Mouse (Mus musculus) midbrain, embryonic 16.5 days (tissue): ENCODE data around the gene Atf7. TPM values are rescaled to one million over a fixed set of nuclear protein-coding genes. Genes with fewer than 3 reads are reported as not detected.

Experiments
- ATAC-seq: fragments of 200-750 bp; cut with Nextera tagmentation; 2 replicates; pipeline ENCODE4 v1.8.0; 2017; ENCODE audit warnings: moderate TSS enrichment
- H3K27ac ChIP-seq: fragments of 300-500 bp; sonication (generic); 2 replicates; pipeline ENCODE4 v1.5.1; 2014; ENCODE audit warnings: mild to moderate bottlenecking, low read length, mixed read lengths
- H3K27me3 ChIP-seq: fragments of 300-500 bp; sonication (generic); 2 replicates; pipeline ENCODE4 v1.6.1; 2014; ENCODE audit warnings: low read depth, low read length, mixed read lengths; ENCODE audit not compliant: control insufficient read depth, insufficient read depth
- H3K36me3 ChIP-seq: fragments of 300-500 bp; sonication (generic); 2 replicates; pipeline ENCODE4 v1.6.1; 2014; ENCODE audit warnings: mild to moderate bottlenecking, low read length, moderate library complexity, mixed read lengths; ENCODE audit not compliant: control insufficient read depth, insufficient read depth
- H3K4me1 ChIP-seq: fragments of 300-500 bp; sonication (generic); 2 replicates; pipeline ENCODE4 v1.6.1; 2014; ENCODE audit warnings: mild to moderate bottlenecking, low read length, mixed read lengths; ENCODE audit not compliant: control insufficient read depth, insufficient read depth
- H3K4me2 ChIP-seq: fragments of 300-500 bp; sonication (generic); 2 replicates; pipeline ENCODE4 v1.6.1; 2014; ENCODE audit warnings: mild to moderate bottlenecking, low read length, mixed read lengths
- H3K4me3 ChIP-seq: fragments of 300-500 bp; sonication (generic); 2 replicates; pipeline ENCODE4 v1.5.1; 2014; ENCODE audit warnings: low read depth, mild to moderate bottlenecking, low read length, moderate library complexity, mixed read lengths
- H3K9ac ChIP-seq: fragments of 300-500 bp; sonication (generic); 2 replicates; pipeline ENCODE4 v1.6.1; 2014; ENCODE audit warnings: low read depth, low read length, mixed read lengths
- H3K9me3 ChIP-seq: fragments of 300-500 bp; sonication (generic); replicated peaks from 2 replicates; pipeline ENCODE4 v1.6.1; 2014; ENCODE audit warnings: mild to moderate bottlenecking, low read length, mixed read lengths; ENCODE audit not compliant: control insufficient read depth, poor library complexity, severe bottlenecking
- WGBS: fragments of 180-500 bp; shearing (Covaris S2); extraction: QIAGEN DNeasy Blood & Tissue Kit; methylation state at CpG from one replicate; pipeline ENCODE4 v1.1.7; 2014; 5-methylcytosine and 5-hydroxymethylcytosine counted together
- polyA plus RNA-seq: library from polyadenylated mRNA; unstranded; fragments of >200 nt; fragmentation: Nextera tagmentation; extraction: Ambion mirVana; gene quantifications from 2 replicates; pipeline ENCODE4 v1.2.1, GENCODE M21; 2015

The Atf7 gene
- polyA plus RNA-seq, 1 experiment from 2014 or later, result 16.0 TPM

DNA sequence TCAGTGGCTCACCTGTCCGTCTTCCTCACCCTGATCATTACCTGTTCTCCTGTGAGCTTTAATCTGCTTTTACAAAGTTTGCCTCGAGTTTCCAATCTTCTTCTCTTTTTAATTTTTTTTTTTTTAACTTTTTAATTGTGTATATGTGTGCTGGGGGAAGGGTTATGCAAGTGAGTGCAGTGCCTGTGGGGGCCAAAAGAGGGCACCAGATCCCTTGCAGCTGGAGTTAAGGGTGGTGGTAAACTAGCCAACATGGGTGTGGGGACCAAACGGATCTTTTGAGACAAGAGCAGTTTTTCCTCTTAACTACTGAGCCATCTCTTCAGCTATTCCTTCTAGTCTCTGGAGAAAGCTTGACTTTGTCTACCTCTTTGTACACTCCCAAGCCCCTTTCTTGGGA is 97.3 kb downstream of the Atf7 start:
- no peaks in the 10 kb centered on the region for H3K4me1 ChIP-seq
- 81% methylated on average over 3 of the region's 3 CpGs for WGBS
- no peak for ATAC-seq
- H3K9ac ChIP-seq, result no peak overlapping the region
- H3K27me3 ChIP-seq, result no peaks in the 10 kb centered on the region
- no peak overlapping the region for H3K4me3 ChIP-seq
- H3K36me3 ChIP-seq, result peaks cover 12% of the 10 kb centered on the region
- H3K4me2 ChIP-seq, result no peak overlapping the region
- no peaks in the 10 kb centered on the region for H3K9me3 ChIP-seq
- no peak overlapping the region for H3K27ac ChIP-seq

DNA sequence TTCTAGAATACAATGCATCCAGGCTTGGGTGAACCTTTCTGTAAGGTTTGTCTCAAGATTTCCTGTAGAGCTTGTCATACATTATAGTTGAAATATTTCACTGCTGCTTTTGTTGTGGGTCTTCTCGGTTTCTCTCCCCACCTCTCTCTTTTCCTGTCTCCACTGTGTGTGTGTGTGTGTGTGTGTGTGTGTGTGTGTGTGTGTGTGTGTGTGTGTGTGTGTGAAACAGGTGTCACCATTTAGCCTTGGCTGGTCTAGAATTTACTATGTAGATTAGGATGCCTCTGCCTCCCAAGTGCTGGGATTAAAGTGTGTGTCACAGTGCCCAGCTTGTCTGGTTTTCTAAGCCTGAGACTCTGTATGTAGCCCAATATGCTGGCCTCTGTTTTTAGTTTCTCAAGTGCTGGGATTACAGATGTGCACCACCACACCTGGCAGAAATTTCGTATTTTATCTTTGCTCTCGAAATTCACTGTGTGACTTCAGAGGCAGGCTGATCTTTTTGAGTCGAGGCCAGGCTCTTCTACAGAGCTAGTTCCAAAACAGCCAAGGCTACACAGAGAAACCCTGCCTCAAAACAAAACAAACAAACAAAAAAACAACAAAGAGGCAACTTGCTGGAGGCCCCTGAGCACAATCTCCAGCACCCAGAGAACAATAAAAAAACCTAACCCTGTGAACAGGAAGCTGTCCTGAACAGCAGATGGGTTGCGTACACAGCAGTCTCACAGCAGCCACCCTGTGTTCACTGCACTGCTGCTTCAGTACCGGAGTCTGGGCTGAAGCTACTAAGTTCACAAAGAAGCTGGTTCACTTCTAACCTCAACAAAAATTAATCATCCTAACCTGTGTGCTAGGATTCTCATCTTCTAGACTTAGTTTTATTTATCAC is 98.9 kb downstream of the Atf7 start:
- H3K9me3 ChIP-seq, result no peaks in the 10 kb centered on the region
- peaks cover 19% of the 10 kb centered on the region for H3K36me3 ChIP-seq
- H3K4me3 ChIP-seq, result no peak overlapping the region
- WGBS, result 90% methylated on average over 6 of the region's 6 CpGs
- no peak overlapping the region for H3K4me2 ChIP-seq
- no peak overlapping the region for H3K27ac ChIP-seq
- ATAC-seq, result no peak
- H3K4me1 ChIP-seq, result no peaks in the 10 kb centered on the region
- no peaks in the 10 kb centered on the region for H3K27me3 ChIP-seq
- no peak overlapping the region for H3K9ac ChIP-seq

DNA sequence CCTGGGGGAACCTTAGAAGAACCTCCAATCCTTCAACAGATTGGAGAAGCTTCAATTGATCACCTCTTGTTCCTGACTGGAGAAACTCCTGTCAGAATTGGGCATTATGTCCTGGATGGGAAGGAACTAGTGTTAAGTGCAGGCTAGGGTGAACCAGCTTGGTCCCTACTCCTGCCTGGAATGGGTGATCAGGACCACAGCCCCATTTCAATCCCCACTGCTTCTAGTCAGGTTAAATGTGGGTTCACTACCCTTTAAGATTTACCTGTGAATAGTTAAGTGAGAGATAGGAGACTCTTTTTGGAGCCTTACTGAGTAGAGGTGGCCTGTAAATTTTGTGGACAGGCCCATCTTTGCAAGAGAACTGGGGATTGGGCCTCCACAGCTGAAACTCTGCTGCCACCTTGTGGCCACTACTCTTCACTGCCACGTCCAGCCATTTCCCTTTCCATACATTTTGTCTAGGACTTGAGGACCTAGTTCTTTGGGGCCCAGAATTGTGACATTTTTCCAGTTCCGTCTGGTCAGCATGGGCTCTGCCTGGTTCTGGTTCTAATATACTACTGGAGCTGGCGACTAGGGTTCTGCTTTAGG is 100.3 kb downstream of the Atf7 start, which contains the start of gene Npff:
Gene Npff (minus strand): TSS at position 51 of the 594 bp plus-strand sequence.
- no peak within 1 kb of the TSS for H3K27ac ChIP-seq
- WGBS, result 8% methylated on average over 3 of the region's 3 CpGs
- H3K4me2 ChIP-seq, result no peak within 1 kb of the TSS
- no peaks in the 10 kb centered on the region for H3K27me3 ChIP-seq
- no peaks in the 10 kb centered on the region; the same call in 1 of the 2 replicates for H3K4me1 ChIP-seq
- H3K9me3 ChIP-seq, result no peaks in the 10 kb centered on the region
- H3K36me3 ChIP-seq, result peaks cover 15% of the 10 kb centered on the region
- ATAC-seq, result no peak
- H3K9ac ChIP-seq, result 0 out of 2 replicates have a peak within 1 kb of the TSS, but pooled peaks have one; percentile 25
- no peak within 1 kb of the TSS for H3K4me3 ChIP-seq

DNA sequence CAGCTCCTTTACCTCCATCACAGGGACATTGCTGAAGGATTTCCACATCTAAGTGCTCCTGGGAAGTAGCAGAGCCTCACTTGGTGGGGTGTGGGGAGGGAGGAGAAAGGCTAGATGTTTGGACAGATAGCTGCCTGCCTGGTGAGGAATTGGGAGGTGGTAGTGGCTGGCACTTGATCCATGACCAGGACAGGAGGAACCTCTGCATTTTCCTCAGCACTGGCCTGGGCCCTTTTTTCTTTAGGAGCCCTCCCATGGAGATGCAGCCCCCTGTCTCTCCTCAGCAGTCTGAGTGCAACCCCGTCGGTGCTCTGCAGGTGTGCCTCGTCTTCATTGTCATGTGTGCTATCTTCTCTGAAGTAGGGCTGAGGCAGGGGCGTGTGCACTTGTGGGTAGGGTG is 103.8 kb downstream of the Atf7 start:
- WGBS, result 87% methylated on average over 4 of the region's 4 CpGs

DNA sequence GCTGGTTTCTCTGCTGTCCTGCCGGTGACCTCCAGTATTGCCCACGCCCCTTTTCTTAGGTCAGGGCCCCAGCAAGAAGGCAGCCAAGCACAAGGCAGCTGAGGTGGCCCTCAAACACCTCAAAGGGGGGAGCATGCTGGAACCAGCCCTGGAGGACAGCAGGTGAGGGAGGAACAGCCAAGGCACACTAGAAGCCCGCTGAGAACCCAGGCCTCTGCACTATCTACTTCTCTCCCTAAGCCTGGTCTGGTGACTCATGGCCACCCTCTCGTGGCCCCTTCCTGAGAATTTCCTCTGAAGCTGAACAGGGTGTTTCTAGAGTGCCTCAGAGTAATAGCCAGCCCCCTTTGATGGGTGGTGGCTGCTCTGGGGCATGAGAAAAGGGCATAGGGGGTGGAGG is 104.8 kb downstream of the Atf7 start:
- Histone ChIP-seq H3K9me3 (no peaks in the 10 kb centered on the region), H3K4me1 (peaks cover 17% of the 10 kb centered on the region), H3K4me2 (no peak overlapping the region), H3K27ac (no peak overlapping the region), H3K4me3 (no peak overlapping the region), H3K27me3 (no peaks in the 10 kb centered on the region), H3K36me3 (peaks cover 9% of the 10 kb centered on the region), H3K9ac (no peak overlapping the region)
- no peak for ATAC-seq
- WGBS, result 92% methylated on average over 4 of the region's 4 CpGs

More for the DNA sequence above, 103.8 kb downstream of the Atf7 start:
- no peaks in the 10 kb centered on the region for H3K27me3 ChIP-seq
- no peak overlapping the region for H3K9ac ChIP-seq
- H3K27ac ChIP-seq, result no peak overlapping the region
- no peaks in the 10 kb centered on the region for H3K9me3 ChIP-seq
- peaks cover 10% of the 10 kb centered on the region for H3K4me1 ChIP-seq
- peaks cover 9% of the 10 kb centered on the region for H3K36me3 ChIP-seq
- H3K4me3 ChIP-seq, result no peak overlapping the region
- ATAC-seq, result no peak
- H3K4me2 ChIP-seq, result no peak overlapping the region

DNA sequence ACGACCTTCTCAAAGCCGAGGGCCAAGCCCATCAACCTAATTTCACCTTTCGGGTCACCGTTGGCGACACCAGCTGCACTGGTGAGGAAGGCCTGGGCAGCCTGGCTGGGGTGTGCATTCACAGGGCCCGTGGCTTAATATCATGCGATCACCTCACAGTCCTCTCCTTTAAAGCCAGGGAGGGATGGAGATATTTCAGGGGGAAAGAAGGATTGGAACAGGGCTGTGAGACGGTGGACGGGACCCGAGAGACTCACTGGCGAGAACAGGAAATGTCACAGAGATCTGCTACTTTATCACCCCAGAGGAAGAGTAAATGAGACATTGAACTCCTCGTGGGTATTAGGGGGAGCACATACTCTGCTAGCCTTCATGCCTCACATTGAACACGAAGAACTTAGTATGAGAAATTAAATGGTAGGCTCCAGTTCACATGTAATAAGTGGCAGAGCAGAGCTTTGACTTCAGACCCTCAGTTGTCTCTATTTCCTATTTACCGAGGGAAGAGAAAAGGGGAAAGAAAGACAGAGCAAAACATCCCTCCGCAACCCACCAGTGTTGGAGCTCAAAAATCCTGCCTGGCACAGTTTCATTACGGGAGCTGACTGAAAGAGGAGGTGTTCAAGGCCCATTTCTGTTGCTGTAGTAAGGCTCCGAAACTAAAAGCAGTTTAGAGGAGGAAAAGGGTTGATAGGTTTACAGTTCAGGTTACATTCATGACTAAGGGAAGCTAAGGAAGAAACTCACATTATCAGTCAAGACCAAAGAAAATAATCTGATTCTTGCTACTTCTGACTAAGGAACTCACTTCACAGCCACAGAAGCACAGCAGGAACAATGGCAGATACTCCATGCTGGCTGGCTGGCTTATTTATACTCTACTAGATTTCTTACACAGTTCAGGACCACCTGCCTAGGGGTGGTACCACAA is 105.8 kb downstream of the Atf7 start:
- WGBS, result 75% methylated on average over 15 of the region's 17 CpGs

DNA sequence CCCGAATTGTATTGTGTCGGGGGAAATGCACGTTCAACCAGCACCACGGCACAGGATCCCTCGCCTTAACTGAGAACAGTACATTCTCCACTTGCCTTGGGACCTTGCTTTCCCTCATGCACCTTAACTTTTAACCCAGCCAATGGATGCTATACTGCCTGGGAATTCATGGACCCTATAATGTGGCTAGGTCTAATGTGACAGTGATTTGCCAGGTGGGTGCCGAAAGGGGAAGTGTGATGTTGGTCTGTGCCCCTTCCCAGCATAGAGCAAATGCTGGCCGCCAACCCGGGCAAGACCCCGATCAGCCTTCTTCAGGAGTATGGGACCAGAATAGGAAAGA is 106.4 kb downstream of the Atf7 start:
- H3K36me3 ChIP-seq, result peaks cover 9% of the 10 kb centered on the region
- no peaks in the 10 kb centered on the region for H3K27me3 ChIP-seq
- 15% methylated on average over 9 of the region's 9 CpGs for WGBS
- peak overlapping the region; percentile 87 for H3K9ac ChIP-seq
- peaks cover 27% of the 10 kb centered on the region for H3K4me1 ChIP-seq
- H3K27ac ChIP-seq, result peak overlapping the region; percentile 100
- H3K4me3 ChIP-seq, result peak overlapping the region; percentile 72
- H3K9me3 ChIP-seq, result no peaks in the 10 kb centered on the region
- H3K4me2 ChIP-seq, result peak overlapping the region; percentile 84
- ATAC-seq, result no peak; the same call in 1 of the 2 replicates

More for the DNA sequence above, 105.8 kb downstream of the Atf7 start:
- Histone ChIP-seq H3K9ac (peak overlapping the region; percentile 87), H3K27ac (peak overlapping the region; percentile 100), H3K27me3 (no peaks in the 10 kb centered on the region), H3K4me2 (peak overlapping the region; percentile 84), H3K9me3 (no peaks in the 10 kb centered on the region), H3K36me3 (peaks cover 9% of the 10 kb centered on the region), H3K4me3 (peak overlapping the region; percentile 72), H3K4me1 (peaks cover 26% of the 10 kb centered on the region)
- no peak for ATAC-seq

DNA sequence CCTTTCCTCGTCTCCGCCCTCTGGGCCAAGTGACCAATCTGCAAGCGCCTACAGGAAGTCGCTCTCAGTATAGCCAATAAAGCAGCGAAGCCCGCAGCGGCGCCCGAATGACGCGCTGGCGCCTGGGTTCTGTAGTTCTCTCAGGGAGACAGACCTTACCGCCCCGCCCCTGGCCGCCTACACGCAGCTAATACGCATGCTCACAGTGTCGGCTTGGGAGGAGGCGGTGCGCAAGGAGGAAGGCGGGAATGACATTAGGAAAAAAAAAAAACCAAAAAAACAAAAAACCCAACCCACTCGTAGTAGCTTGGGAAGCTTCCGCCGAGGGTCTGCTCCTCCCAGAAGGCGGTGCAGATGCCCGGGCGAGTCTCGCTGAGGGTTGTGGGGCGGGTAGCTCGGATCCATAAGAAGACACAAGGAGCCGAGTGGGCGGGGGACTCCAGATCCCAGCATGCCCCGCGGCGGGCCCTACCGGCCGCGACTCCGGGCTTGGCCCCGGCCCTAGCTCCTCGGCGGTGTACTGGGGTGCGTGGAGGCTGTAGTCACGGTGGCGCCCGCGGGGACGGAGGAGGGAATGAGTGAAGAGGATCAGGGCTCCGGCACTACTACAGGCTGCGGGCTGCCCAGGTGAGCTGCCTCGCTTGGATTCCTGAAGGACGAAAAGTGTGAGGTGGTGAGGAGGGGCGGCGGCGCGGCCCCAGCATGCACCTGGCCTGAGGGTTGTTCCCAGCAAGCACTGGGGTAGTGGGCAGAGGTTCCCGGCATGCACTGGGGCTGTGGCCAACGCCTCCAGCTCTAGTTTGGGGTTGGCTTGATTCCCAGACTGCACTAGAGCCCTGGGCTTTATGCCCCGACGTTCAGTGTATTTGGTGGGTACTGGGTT is 107.0 kb downstream of the Atf7 start, which contains the start of gene Tarbp2:
Gene Tarbp2 (plus strand): TSS at position 217 of the 883 bp plus-strand sequence.
- WGBS, result under 1% methylated on average over 60 of the region's 60 CpGs
- peak; percentile 91 for ATAC-seq
- peaks cover 9% of the 10 kb centered on the region for H3K36me3 ChIP-seq
- peak within 1 kb of the TSS; percentile 100 for H3K27ac ChIP-seq
- peak within 1 kb of the TSS; percentile 72 for H3K4me3 ChIP-seq
- H3K9me3 ChIP-seq, result no peaks in the 10 kb centered on the region
- peak within 1 kb of the TSS; percentile 91 for H3K4me2 ChIP-seq
- H3K27me3 ChIP-seq, result no peaks in the 10 kb centered on the region
- peaks cover 33% of the 10 kb centered on the region for H3K4me1 ChIP-seq
- H3K9ac ChIP-seq, result peak within 1 kb of the TSS; percentile 90
